Mouse (Mus musculus): ENCODE measurements around the gene Lect2. TPM values are rescaled to one million over a fixed set of nuclear protein-coding genes. Genes with fewer than 3 reads are reported as not detected.

The Lect2 gene
- polyA plus RNA-seq, 1 experiment from 2014 or later, result not detected

- Histone ChIP-seq H3K27ac (no peak overlapping the region), H3K4me3 (ENCODE audit: inconsistent target) (no peak overlapping the region), H3K36me3 (ENCODE audit: inconsistent target) (no peaks in the 10 kb centered on the region), H3K79me2 (ENCODE audit: inconsistent target) (no peaks in the 10 kb centered on the region)
- 63% methylated on average over 12 of the region's 12 CpGs for WGBS (ENCODE audit: missing documents)
These were observed 27.5 kb upstream of the Lect2 start for GRCm38 (mm10) chr13:56575701-56576321.

DNA sequence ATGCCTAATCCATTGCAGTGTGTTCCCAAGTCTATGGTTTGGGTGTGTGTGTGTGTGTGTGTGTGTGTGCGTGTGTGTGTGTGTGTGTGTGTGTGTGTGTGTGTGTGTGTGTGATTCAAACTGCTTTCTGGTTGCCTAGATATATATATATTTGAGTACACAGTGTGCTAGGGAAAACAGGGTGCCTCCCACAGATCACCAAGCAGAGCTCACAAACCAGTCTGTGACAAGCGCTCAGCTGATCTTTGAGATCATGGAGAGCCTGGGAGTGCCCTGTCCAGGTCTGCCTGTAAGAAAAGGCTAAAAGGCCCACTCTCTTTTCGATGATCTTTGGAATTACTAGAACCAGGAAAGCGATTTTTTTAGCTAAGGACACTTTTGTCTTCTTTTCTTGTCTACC lies 26.8 kb upstream of the Lect2 start:
- H3K4me3 ChIP-seq (ENCODE audit: inconsistent target), result no peak overlapping the region
- WGBS (ENCODE audit: missing documents), result 80% methylated on average over 3 of the region's 4 CpGs
- no peaks in the 10 kb centered on the region for H3K79me2 ChIP-seq (ENCODE audit: inconsistent target)
- no peaks in the 10 kb centered on the region for H3K36me3 ChIP-seq (ENCODE audit: inconsistent target)
- H3K27ac ChIP-seq, result no peak overlapping the region

GRCm38 (mm10) chr13:56571645-56572044 lies 23.3 kb upstream of the Lect2 start:
- no peaks in the 10 kb centered on the region for H3K79me2 ChIP-seq (ENCODE audit: inconsistent target)
- no peak overlapping the region for H3K27ac ChIP-seq
- no peaks in the 10 kb centered on the region for H3K36me3 ChIP-seq (ENCODE audit: inconsistent target)
- H3K4me3 ChIP-seq (ENCODE audit: inconsistent target), result no peak overlapping the region
- 59% methylated on average over 8 of the region's 8 CpGs for WGBS (ENCODE audit: missing documents)

- no peak overlapping the region for H3K4me3 ChIP-seq (ENCODE audit: inconsistent target)
- no peaks in the 10 kb centered on the region for H3K36me3 ChIP-seq (ENCODE audit: inconsistent target)
- no peak overlapping the region for H3K27ac ChIP-seq
- 92% methylated on average over 9 of the region's 10 CpGs for WGBS (ENCODE audit: missing documents)
- H3K79me2 ChIP-seq (ENCODE audit: inconsistent target), result no peaks in the 10 kb centered on the region
These were observed 18.0 kb upstream of the Lect2 start for GRCm38 (mm10) chr13:56566336-56566735.

GRCm38 (mm10) chr13:56563075-56563474 lies 14.8 kb upstream of the Lect2 start:
- no peaks in the 10 kb centered on the region for H3K79me2 ChIP-seq (ENCODE audit: inconsistent target)
- no peaks in the 10 kb centered on the region for H3K36me3 ChIP-seq (ENCODE audit: inconsistent target)
- 24% methylated on average over 6 of the region's 6 CpGs for WGBS (ENCODE audit: missing documents)
- no peak overlapping the region for H3K27ac ChIP-seq
- no peak overlapping the region for H3K4me3 ChIP-seq (ENCODE audit: inconsistent target)

- WGBS (ENCODE audit: missing documents), result 91% methylated on average over 8 of the region's 8 CpGs
- Histone ChIP-seq H3K79me2 (ENCODE audit: inconsistent target) (no peaks in the 10 kb centered on the region), H3K4me3 (ENCODE audit: inconsistent target) (no peak overlapping the region), H3K36me3 (ENCODE audit: inconsistent target) (no peaks in the 10 kb centered on the region), H3K27ac (no peak overlapping the region)
These were observed 12.8 kb upstream of the Lect2 start for GRCm38 (mm10) chr13:56561129-56561528.

DNA sequence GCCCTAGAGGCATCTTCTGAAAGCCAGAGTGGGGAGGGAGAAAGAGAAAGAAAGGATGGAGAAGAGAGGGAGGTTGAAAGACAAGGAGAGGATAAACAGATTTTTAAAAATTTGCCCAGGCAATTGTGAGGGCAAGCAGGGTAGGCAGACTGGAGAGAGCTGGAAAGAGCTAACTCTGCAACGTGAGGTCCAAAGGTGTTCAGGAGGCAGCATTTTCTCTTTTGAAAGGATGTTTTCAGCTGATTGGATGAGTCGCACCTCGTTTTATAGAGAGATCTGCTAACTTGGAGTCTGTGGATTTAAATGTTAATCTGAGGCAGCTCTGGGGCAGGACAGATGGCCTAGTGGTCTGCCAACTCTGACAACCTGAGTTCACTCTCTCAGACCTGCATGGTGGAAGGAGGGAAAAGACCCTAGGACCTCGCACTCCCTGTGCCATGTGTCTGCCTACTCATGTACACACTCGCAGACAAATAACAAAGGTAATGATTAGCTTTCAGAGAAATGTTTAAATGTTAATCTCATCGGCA lies 11.6 kb upstream of the Lect2 start:
- Histone ChIP-seq H3K4me3 (ENCODE audit: inconsistent target) (no peak overlapping the region), H3K79me2 (ENCODE audit: inconsistent target) (no peaks in the 10 kb centered on the region), H3K27ac (no peak overlapping the region), H3K36me3 (ENCODE audit: inconsistent target) (no peaks in the 10 kb centered on the region)
- 89% methylated on average over 6 of the region's 6 CpGs for WGBS (ENCODE audit: missing documents)

- no peak overlapping the region for H3K4me3 ChIP-seq (ENCODE audit: inconsistent target)
- H3K79me2 ChIP-seq (ENCODE audit: inconsistent target), result no peaks in the 10 kb centered on the region
- no peaks in the 10 kb centered on the region for H3K36me3 ChIP-seq (ENCODE audit: inconsistent target)
- WGBS (ENCODE audit: missing documents), result 77% methylated on average over 3 of the region's 3 CpGs
- no peak overlapping the region for H3K27ac ChIP-seq
These were observed 10.5 kb upstream of the Lect2 start for GRCm38 (mm10) chr13:56558811-56559210.

GRCm38 (mm10) chr13:56556701-56557100 lies 8.4 kb upstream of the Lect2 start:
- Histone ChIP-seq H3K27ac (no peak overlapping the region), H3K79me2 (ENCODE audit: inconsistent target) (no peaks in the 10 kb centered on the region), H3K36me3 (ENCODE audit: inconsistent target) (no peaks in the 10 kb centered on the region), H3K4me3 (ENCODE audit: inconsistent target) (no peak overlapping the region)
- WGBS (ENCODE audit: missing documents), result 83% methylated on average over 3 of the region's 3 CpGs

DNA sequence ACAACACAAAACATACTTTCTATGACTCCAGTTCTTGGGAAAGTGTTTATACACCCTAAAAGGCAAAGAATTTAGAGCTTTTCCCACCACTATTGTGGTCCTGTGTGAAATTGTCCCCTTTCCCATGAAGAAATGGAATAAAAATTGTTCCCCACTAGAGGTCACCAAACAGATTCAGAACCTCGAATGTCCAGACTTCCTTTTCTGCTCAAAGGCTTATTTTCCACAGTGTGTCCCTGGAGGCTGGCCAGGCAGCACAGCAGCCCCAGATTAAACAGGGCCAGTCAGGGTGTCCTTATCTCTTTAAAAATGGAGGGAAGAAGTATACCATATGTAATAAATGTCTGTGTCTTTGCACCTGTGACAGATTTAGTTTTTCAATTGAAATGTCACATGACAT lies 7.7 kb upstream of the Lect2 start:
- Histone ChIP-seq H3K4me3 (ENCODE audit: inconsistent target) (no peak overlapping the region), H3K36me3 (ENCODE audit: inconsistent target) (no peaks in the 10 kb centered on the region), H3K27ac (no peak overlapping the region), H3K79me2 (ENCODE audit: inconsistent target) (no peaks in the 10 kb centered on the region)
- 0% methylated on average over 1 of the region's 1 CpGs for WGBS (ENCODE audit: missing documents)

DNA sequence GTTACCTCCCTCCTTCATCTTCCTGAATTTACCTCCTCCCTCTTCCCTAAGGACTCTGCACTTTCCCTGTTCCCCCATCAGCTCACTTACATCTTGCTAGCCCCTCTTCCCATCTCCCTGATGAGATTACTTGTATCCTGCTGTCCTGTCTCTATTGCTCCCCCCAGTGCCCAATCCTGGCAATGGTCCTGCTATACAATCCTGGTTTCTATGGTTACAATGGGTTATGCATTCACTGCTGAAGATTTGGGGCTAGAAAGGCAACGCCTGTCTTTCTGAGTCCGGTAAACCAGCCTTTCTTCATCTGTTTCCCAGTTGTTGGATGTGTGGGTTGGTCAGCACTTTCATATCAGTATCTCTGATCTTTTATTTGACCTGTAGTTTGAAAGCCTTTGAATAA lies 6.1 kb upstream of the Lect2 start:
- Histone ChIP-seq H3K27ac (no peak overlapping the region), H3K79me2 (ENCODE audit: inconsistent target) (no peaks in the 10 kb centered on the region), H3K4me3 (ENCODE audit: inconsistent target) (no peak overlapping the region), H3K36me3 (ENCODE audit: inconsistent target) (no peaks in the 10 kb centered on the region)
- WGBS (ENCODE audit: missing documents), result 4% methylated on average over 2 of the region's 2 CpGs

DNA sequence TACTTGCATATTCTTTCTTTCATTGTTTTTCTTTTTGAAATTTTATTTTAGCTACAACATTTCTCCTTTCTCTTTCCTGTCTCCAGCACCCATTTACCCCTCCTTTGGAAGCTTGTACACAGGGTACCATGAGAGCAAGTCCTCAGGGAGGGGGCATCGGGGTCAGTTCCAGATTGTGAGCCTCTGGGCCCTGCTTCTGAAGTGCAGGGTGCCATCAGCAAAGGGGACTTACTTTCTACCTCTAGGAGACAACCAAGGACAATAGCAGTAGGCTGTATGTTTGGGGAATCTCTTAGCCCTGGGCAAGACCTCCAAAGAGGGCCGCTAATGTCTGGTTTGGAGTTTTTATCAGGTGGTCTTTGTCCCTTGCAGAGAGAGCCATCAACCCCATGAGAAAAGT lies 5.6 kb upstream of the Lect2 start:
- Histone ChIP-seq H3K79me2 (ENCODE audit: inconsistent target) (no peaks in the 10 kb centered on the region), H3K27ac (no peak overlapping the region), H3K36me3 (ENCODE audit: inconsistent target) (no peaks in the 10 kb centered on the region), H3K4me3 (ENCODE audit: inconsistent target) (no peak overlapping the region)
- 65% methylated on average over 2 of the region's 2 CpGs for WGBS (ENCODE audit: missing documents)

DNA sequence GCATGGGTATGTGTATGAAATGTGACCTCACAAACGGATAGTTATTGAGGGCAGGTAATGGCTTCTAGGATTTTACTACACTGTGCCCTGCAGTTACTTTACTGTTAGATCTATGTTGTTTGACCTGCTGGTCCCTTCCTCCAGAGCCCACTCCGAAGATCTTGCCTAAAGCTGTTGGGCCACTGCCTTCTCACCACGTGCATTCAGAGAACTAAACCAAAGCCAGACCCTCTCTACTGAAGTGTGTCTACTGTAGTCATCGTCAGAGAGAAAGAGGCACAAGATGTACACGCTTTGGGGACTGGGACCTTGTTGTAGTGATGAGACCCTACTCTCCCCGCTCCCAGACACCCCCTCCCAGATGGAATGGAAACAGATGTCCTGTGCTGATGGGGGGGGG lies 3.4 kb upstream of the Lect2 start:
- H3K36me3 ChIP-seq (ENCODE audit: inconsistent target), result no peaks in the 10 kb centered on the region
- no peak overlapping the region for H3K27ac ChIP-seq
- H3K79me2 ChIP-seq (ENCODE audit: inconsistent target), result no peaks in the 10 kb centered on the region
- 64% methylated on average over 6 of the region's 6 CpGs for WGBS (ENCODE audit: missing documents)
- no peak overlapping the region for H3K4me3 ChIP-seq (ENCODE audit: inconsistent target)

GRCm38 (mm10) chr13:56550574-56550973 lies 2.3 kb upstream of the Lect2 start:
- no peaks in the 10 kb centered on the region for H3K79me2 ChIP-seq (ENCODE audit: inconsistent target)
- H3K36me3 ChIP-seq (ENCODE audit: inconsistent target), result no peaks in the 10 kb centered on the region
- WGBS (ENCODE audit: missing documents), result 7% methylated on average over 1 of the region's 1 CpGs
- no peak overlapping the region for H3K4me3 ChIP-seq (ENCODE audit: inconsistent target)
- H3K27ac ChIP-seq, result no peak overlapping the region

DNA sequence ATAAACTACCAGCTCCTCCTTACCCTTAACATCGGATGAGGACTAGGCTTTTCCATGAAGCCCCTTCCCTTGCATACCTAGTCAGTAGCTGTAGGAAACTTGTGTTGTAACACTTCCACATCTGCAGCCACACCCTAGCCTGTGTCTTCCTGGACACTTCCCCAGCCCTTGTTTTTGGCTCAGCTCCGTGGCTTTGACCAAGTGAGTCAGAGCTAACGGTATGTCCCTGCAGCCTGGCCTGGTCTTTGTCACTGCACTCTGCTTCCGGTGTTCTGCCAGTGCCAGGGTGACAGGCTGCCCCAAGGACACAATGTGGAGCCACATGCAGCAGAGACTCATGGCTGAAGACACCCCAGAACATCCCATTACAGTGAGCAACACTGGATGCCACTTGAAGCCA lies 1.1 kb upstream of the Lect2 start:
- Histone ChIP-seq H3K4me3 (ENCODE audit: inconsistent target) (no peak overlapping the region), H3K36me3 (ENCODE audit: inconsistent target) (no peaks in the 10 kb centered on the region), H3K27ac (no peak overlapping the region), H3K79me2 (ENCODE audit: inconsistent target) (no peaks in the 10 kb centered on the region)
- 11% methylated on average over 4 of the region's 4 CpGs for WGBS (ENCODE audit: missing documents)

GRCm38 (mm10) chr13:56544956-56545355 lies 3.3 kb downstream of the Lect2 start:
- no peak overlapping the region for H3K27ac ChIP-seq
- H3K4me3 ChIP-seq (ENCODE audit: inconsistent target), result no peak overlapping the region
- no peaks in the 10 kb centered on the region for H3K79me2 ChIP-seq (ENCODE audit: inconsistent target)
- no peaks in the 10 kb centered on the region for H3K36me3 ChIP-seq (ENCODE audit: inconsistent target)
- WGBS (ENCODE audit: missing documents), result 74% methylated on average over 3 of the region's 3 CpGs
